Mouse (Mus musculus) limb, embryonic 14.5 days (tissue): ENCODE measurements at regions not wholly inside any gene's neighbourhood (a gene's known extent, or its start where the extent isn't known, plus 50 kb on each side); places are given as distances from the start of the nearest gene placed in this dataset.

Experiments
- ATAC-seq: fragments of 200-750 bp; cut with Nextera tagmentation; 2 replicates; pipeline ENCODE4 v1.8.0; 2017; ENCODE audit warnings: low read depth, moderate number of reproducible peaks, moderate TSS enrichment; ENCODE audit not compliant: low FRiP score
- DNase-seq: peaks from one replicate; pipeline ENCODE4 v3.0.0-alpha.2; 2015; ENCODE audit warnings: low spot score
- H3K27ac ChIP-seq: fragments of 300-500 bp; sonication (generic); replicated peaks from 2 replicates; pipeline ENCODE4 v1.5.1; 2014; ENCODE audit warnings: low read depth, mild to moderate bottlenecking, low read length, moderate library complexity, mixed read lengths
- H3K27me3 ChIP-seq: fragments of 300-500 bp; sonication (generic); 2 replicates; pipeline ENCODE4 v1.6.1; 2014; ENCODE audit warnings: low read length, mixed read lengths; ENCODE audit not compliant: control insufficient read depth, insufficient read depth
- H3K36me3 ChIP-seq: fragments of 300-500 bp; sonication (generic); 2 replicates; pipeline ENCODE4 v1.6.1; 2014; ENCODE audit warnings: mild to moderate bottlenecking, low read length, moderate library complexity, mixed read lengths; ENCODE audit not compliant: control insufficient read depth, insufficient read depth
- H3K4me1 ChIP-seq: fragments of 300-500 bp; sonication (generic); 2 replicates; pipeline ENCODE4 v1.6.1; 2014; ENCODE audit warnings: antibody characterized with exemption, low read length, mixed read lengths; ENCODE audit not compliant: control insufficient read depth, insufficient read depth
- H3K4me2 ChIP-seq: fragments of 300-500 bp; sonication (generic); replicated peaks from 2 replicates; pipeline ENCODE4 v1.6.1; 2014; ENCODE audit warnings: low read depth, mild to moderate bottlenecking, low read length, moderate library complexity; ENCODE audit not compliant: severe bottlenecking
- H3K4me3 ChIP-seq: fragments of 300-500 bp; sonication (generic); replicated peaks from 2 replicates; pipeline ENCODE4 v1.5.1; 2014; ENCODE audit warnings: low read length
- H3K9ac ChIP-seq: fragments of 300-500 bp; sonication (generic); 2 replicates; pipeline ENCODE4 v1.6.1; 2014; ENCODE audit warnings: mild to moderate bottlenecking, low read depth, low read length, moderate library complexity; ENCODE audit not compliant: severe bottlenecking
- H3K9me3 ChIP-seq: fragments of 300-500 bp; sonication (generic); 2 replicates; pipeline ENCODE4 v1.6.1; 2016; ENCODE audit warnings: low read length; ENCODE audit not compliant: control insufficient read depth
- POLR2A ChIP-seq: fragments of 200-500 bp; IDR thresholded peaks from 2 replicates; pipeline ENCODE4 v1.8.0; 2012; ENCODE audit warnings: inconsistent platforms, mild to moderate bottlenecking, moderate library complexity, borderline replicate concordance; ENCODE audit not compliant: insufficient read depth, insufficient read length; ENCODE audit errors: extremely low read depth
- WGBS: fragments of 180-500 bp; shearing (Covaris S2); extraction: QIAGEN DNeasy Blood & Tissue Kit; methylation state at CpG from one replicate; pipeline ENCODE4 v1.1.7; 2014; 5-methylcytosine and 5-hydroxymethylcytosine counted together

- no peaks in the 10 kb centered on the region for H3K4me1 ChIP-seq
- H3K4me2 ChIP-seq, result no peak overlapping the region
- DNase-seq (no peak), ATAC-seq (no peak)
- H3K27ac ChIP-seq, result no peak overlapping the region
- H3K9me3 ChIP-seq, result no peaks in the 10 kb centered on the region
- H3K9ac ChIP-seq, result no peak overlapping the region
- TF ChIP-seq POLR2A, result no peak
- H3K36me3 ChIP-seq, result no peaks in the 10 kb centered on the region
- H3K27me3 ChIP-seq, result no peaks in the 10 kb centered on the region
- H3K4me3 ChIP-seq, result no peak overlapping the region
- WGBS, result 89% methylated on average over 3 of the region's 3 CpGs
Measured at GRCm38 (mm10) chr5:83741913-83742312, 386.9 kb upstream of the Tecrl start.

GRCm38 (mm10) chr5:83695383-83695782, 340.4 kb upstream of the Tecrl start:
- no peak for TF ChIP-seq POLR2A
- Histone ChIP-seq H3K4me1 (no peaks in the 10 kb centered on the region), H3K9ac (no peak overlapping the region), H3K27ac (no peak overlapping the region), H3K36me3 (no peaks in the 10 kb centered on the region), H3K4me3 (no peak overlapping the region), H3K27me3 (no peaks in the 10 kb centered on the region), H3K4me2 (no peak overlapping the region), H3K9me3 (no peaks in the 10 kb centered on the region)
- no peak for DNase-seq
- no peak for ATAC-seq
- 72% methylated on average over 1 of the region's 1 CpGs for WGBS

- TF ChIP-seq POLR2A, result no peak
- Histone ChIP-seq H3K4me1 (no peaks in the 10 kb centered on the region), H3K4me3 (no peak overlapping the region), H3K4me2 (no peak overlapping the region), H3K9me3 (no peaks in the 10 kb centered on the region), H3K36me3 (no peaks in the 10 kb centered on the region), H3K27ac (no peak overlapping the region), H3K9ac (no peak overlapping the region), H3K27me3 (no peaks in the 10 kb centered on the region)
- ATAC-seq (no peak), DNase-seq (no peak)
Measured at GRCm38 (mm10) chr5:83692286-83692685, 337.3 kb upstream of the Tecrl start.

GRCm38 (mm10) chr5:83678373-83678772, 323.4 kb upstream of the Tecrl start:
- Histone ChIP-seq H3K9ac (no peak overlapping the region), H3K27ac (no peak overlapping the region), H3K9me3 (no peaks in the 10 kb centered on the region), H3K36me3 (no peaks in the 10 kb centered on the region), H3K4me3 (no peak overlapping the region), H3K27me3 (no peaks in the 10 kb centered on the region), H3K4me2 (no peak overlapping the region), H3K4me1 (no peaks in the 10 kb centered on the region)
- DNase-seq (peak; percentile 21), ATAC-seq (no peak)
- TF ChIP-seq POLR2A, result no peak
- WGBS, result 54% methylated on average over 6 of the region's 6 CpGs

- H3K4me3 ChIP-seq, result no peak overlapping the region
- no peak for DNase-seq
- no peaks in the 10 kb centered on the region for H3K27me3 ChIP-seq
- no peak overlapping the region for H3K4me2 ChIP-seq
- H3K9ac ChIP-seq, result no peak overlapping the region
- H3K9me3 ChIP-seq, result no peaks in the 10 kb centered on the region
- no peaks in the 10 kb centered on the region for H3K4me1 ChIP-seq
- no peak overlapping the region for H3K27ac ChIP-seq
- no peak for ATAC-seq
- no peaks in the 10 kb centered on the region for H3K36me3 ChIP-seq
- WGBS, result 74% methylated on average over 2 of the region's 2 CpGs
- no peak for TF ChIP-seq POLR2A
Measured at GRCm38 (mm10) chr5:83659091-83659490, 304.1 kb upstream of the Tecrl start.

- no peak for DNase-seq
Measured at GRCm38 (mm10) chr5:83651329-83651728, 296.3 kb upstream of the Tecrl start.

More at GRCm38 (mm10) chr5:83651329-83651728, 296.3 kb upstream of the Tecrl start:
- Histone ChIP-seq H3K9ac (no peak overlapping the region), H3K27me3 (no peaks in the 10 kb centered on the region), H3K27ac (no peak overlapping the region), H3K9me3 (no peaks in the 10 kb centered on the region), H3K4me3 (no peak overlapping the region), H3K36me3 (no peaks in the 10 kb centered on the region), H3K4me1 (no peaks in the 10 kb centered on the region), H3K4me2 (no peak overlapping the region)
- 65% methylated on average over 2 of the region's 2 CpGs for WGBS
- no peak for ATAC-seq
- no peak for TF ChIP-seq POLR2A
